Mouse (Mus musculus) stomach, postnatal 0 days (tissue): ENCODE data around the gene Ndufa4.

Source experiments
- CTCF ChIP-seq: IDR thresholded peaks from 2 replicates; pipeline ENCODE4 v1.5.1; 2016; ENCODE audit warnings: antibody characterized with exemption, low read depth, mild to moderate bottlenecking, moderate library complexity
- EP300 ChIP-seq: optimal IDR thresholded peaks from 2 replicates; pipeline ENCODE3; 2016; ENCODE audit warnings: antibody characterized with exemption

DNA sequence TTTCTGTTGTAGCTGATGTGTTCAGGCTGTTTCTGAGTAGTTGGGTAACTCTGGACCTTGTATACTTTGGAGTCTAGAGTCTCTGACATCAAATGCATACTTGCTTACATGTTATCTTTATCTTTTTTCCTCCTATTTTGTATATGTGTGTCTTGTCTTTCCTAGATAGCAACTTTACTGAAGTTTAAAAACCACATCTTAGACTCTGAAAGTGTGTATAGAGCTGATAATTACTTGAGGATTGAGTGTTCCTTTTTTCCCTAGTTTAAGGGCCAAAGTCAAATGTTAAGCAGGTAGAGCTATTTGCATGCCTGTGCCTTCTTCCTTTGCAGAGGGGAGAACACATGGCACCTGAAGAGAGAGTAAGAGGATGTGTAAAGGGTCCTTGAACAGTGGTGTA is 33.6 kb upstream of the Ndufa4 start:
- TF ChIP-seq EP300: no peak
- no peak for TF ChIP-seq CTCF
